Mouse (Mus musculus): ENCODE data around the gene Cnr2.

DNA sequence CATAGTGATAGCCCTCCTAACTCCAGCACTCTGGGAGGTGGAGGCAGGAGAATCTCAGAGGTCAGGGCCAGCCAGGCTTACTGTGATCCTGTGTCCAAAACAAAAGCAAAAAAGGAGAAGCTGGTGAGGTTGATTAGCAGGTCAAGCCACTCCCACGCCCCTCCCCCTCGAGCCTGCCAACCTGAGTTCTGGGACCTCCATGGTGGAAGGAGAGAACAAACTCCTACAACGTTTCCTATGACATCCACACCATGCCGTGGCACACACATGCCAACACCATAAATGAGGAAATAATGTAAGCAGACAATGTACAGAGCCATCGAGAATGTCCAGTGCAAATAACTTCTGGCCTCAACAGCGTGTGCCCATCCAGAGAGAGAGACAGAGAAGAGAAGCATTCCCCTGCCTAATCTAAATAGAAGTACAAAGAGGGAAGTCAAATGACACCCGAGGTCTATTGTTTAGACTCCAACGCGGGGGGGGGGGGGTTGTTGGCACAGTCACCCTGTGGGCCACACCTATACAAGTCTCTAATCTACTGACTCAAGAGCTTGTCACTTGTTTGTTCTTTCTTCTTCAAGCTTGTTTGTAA lies 19.1 kb upstream of the Cnr2 start:
- no peak for TF ChIP-seq POLR2A (IDR thresholded peaks at IDR 0.05; ENCODE audit: borderline replicate concordance, low read depth, low read length)
- no peak for TF ChIP-seq CTCF (IDR thresholded peaks at IDR 0.05; ENCODE audit: low read depth, low read length)
